Mouse (Mus musculus) erythroblast, embryonic 14.5 days (primary cell): ENCODE results near the gene Lrrc41. TPM values are rescaled to one million over a fixed set of nuclear protein-coding genes. Genes with fewer than 3 reads are reported as not detected.

Experiments
- H3K27me3 ChIP-seq: 2 replicates; pipeline ENCODE4 v1.6.1; 2012; ENCODE audit warnings: inconsistent platforms; ENCODE audit not compliant: control insufficient read depth
- H3K36me3 ChIP-seq: 2 replicates; pipeline ENCODE4 v1.6.1; 2012; ENCODE audit warnings: mild to moderate bottlenecking, inconsistent platforms; ENCODE audit not compliant: control insufficient read depth
- H3K4me1 ChIP-seq: 2 replicates; pipeline ENCODE4 v1.6.1; 2012; ENCODE audit warnings: inconsistent platforms; ENCODE audit not compliant: control insufficient read depth
- H3K4me3 ChIP-seq: replicated peaks from 2 replicates; pipeline ENCODE3; 2012; ENCODE audit warnings: moderate library complexity, mild to moderate bottlenecking, inconsistent platforms
- H3K9me3 ChIP-seq: 2 replicates; pipeline ENCODE4 v1.6.1; 2012; ENCODE audit warnings: low read length, inconsistent platforms, mixed read lengths; ENCODE audit not compliant: control insufficient read depth
- GATA1 ChIP-seq: IDR thresholded peaks from 2 replicates; pipeline ENCODE4 v1.6.1; 2012; ENCODE audit warnings: low read length, inconsistent platforms, mixed read lengths
- TAL1 ChIP-seq: IDR thresholded peaks from 3 replicates; pipeline ENCODE4 v1.6.1; 2012; ENCODE audit warnings: low read length, inconsistent platforms, mixed read lengths
- polyA plus RNA-seq: library from polyadenylated mRNA; stranded (reverse); fragments of >175 nt; gene quantifications from 2 replicates; pipeline ENCODE4 v1.2.3, GENCODE M21; 2012

Gene Lrrc41
- polyA plus RNA-seq = 0.56 and 1.2 TPM in 2 replicates

DNA sequence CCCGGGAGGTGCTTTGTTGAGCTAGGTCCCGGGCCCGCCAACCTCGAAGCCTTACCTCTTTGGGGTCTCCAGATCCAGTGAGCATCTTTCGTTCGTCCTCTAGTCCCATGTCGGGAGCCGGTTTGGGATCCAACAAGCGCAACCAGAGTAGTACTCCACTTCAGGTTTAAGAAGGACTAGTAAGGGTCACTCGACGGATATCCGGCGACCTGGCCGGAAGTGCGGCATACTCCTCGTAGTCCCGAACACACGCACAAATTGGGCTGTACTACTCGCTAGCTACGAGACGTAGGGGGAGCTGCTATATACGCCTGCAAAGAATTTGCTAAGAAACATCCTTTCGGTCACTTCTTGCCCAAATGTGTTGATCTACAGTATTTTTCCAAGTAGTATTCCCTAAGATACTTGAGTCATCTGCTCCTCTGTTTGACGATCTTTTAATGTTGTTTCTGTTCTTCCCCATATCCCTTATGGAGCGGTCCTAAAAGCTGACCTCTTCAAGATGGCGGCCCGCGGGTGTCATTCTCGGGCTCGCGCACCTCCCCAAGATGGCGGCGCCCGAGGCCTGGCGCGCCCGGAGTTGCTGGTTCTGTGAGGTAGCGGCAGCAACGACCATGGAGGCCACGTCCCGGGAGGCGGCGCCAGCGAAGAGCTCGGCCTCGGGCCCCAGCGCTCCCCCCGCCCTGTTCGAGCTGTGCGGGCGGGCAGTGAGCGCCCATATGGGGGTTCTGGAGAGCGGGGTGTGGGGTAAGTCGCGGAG is at the start of gene Lrrc41, which contains the start of gene Uqcrh:
Gene Lrrc41, plus strand, starts transcription at position 409 of the 760 bp plus-strand sequence.
Gene Uqcrh, minus strand, starts transcription at position 211 of the 760 bp plus-strand sequence.
- peaks cover 47% of the 10 kb centered on the region for H3K4me1 ChIP-seq
- no peaks in the 10 kb centered on the region for H3K9me3 ChIP-seq
- TF ChIP-seq GATA1 (no peak), TAL1 (no peak)
- no peaks in the 10 kb centered on the region for H3K27me3 ChIP-seq
- peaks cover 44% of the 10 kb centered on the region for H3K36me3 ChIP-seq
- H3K4me3 ChIP-seq = peak within 1 kb of the TSS; percentile 68

DNA sequence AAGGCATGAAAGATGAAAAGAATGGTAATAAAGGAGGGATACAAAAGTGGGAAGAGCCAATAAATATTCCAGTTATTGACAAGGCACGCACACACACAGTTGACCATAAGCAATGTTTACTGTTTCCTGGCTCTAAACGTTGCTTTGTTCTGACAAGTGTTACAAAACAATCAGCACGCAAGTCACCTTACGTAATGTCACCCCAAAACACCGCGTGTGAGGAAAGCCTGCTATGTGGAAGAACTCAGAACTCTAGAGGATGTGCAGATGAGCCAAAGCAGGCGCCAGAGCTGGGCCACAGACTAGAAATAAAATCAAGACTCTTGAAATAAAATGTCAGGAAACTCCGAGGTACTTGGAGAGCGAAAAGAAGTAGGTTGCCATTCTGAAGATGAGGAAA is 42.2 kb upstream of the Lrrc41 start:
- Histone ChIP-seq H3K4me3 (no peak overlapping the region), H3K4me1 (no peaks in the 10 kb centered on the region), H3K36me3 (peaks cover 28% of the 10 kb centered on the region), H3K27me3 (no peaks in the 10 kb centered on the region), H3K9me3 (no peaks in the 10 kb centered on the region)
- TF ChIP-seq GATA1 = no peak
- TF ChIP-seq TAL1 = no peak

DNA sequence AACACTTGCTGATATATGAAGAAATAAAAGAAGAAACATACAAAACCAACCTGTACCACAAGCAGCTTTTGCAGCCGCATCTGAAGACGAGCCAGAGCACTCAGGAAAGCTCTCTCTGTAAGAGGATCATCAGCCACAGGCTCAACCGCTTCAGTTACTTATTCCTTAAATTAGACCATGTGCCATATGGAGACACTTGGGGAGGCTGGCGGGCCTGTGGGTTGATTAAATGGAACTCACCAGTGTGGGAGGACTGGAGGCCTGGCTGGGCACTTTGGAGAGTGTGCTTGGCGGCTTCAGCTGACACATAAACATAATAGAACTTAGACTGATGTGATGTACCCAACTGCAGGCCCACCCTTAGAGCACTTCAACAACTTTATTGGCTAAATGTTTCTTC is 41.7 kb upstream of the Lrrc41 start:
- peaks cover 30% of the 10 kb centered on the region for H3K36me3 ChIP-seq
- H3K9me3 ChIP-seq = no peaks in the 10 kb centered on the region
- no peak for TF ChIP-seq TAL1
- no peak for TF ChIP-seq GATA1
- H3K4me1 ChIP-seq = no peaks in the 10 kb centered on the region
- no peaks in the 10 kb centered on the region for H3K27me3 ChIP-seq
- no peak overlapping the region for H3K4me3 ChIP-seq

DNA sequence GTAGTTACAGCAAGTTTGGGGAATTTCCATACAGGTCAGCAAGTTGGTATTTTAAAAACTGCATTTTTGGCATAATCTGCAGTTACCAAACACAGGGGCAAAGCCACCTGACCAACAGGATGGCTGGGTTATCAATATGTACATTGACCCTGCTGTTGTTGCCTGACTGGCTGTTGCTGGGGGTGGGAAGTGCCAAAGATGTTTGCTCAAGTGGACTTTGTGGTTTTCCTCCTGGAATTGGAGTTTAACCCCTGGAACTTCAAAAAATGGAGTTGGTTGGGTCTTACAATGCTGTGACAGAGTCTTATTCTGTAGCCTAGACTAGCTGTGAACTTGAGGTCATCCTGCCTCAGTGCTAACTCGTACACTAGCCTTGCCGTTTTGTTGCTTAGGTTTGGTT is 34.6 kb upstream of the Lrrc41 start:
- TF ChIP-seq TAL1 (no peak), GATA1 (no peak)
- Histone ChIP-seq H3K36me3 (peaks cover 42% of the 10 kb centered on the region), H3K27me3 (no peaks in the 10 kb centered on the region), H3K4me3 (no peak overlapping the region), H3K4me1 (no peaks in the 10 kb centered on the region), H3K9me3 (no peaks in the 10 kb centered on the region)

DNA sequence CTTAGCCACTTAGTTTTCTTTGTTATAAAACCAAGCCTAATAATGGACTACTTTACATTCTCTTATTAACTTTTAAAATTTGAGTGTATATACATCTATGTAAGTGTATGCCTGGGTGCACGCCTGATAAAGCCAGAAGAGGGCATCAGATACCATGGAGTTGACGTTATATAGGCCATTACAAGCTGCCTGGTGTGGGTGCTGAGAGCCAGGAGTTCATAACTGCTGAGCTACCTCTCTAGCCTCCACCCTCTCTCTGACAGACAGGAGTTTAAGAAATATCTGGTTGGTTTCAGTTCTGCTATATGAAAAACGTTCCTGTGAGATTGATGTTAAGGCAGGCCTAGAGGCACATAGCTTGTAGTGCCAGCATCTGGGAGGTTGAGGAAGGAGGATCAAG is 32.9 kb upstream of the Lrrc41 start:
- H3K4me3 ChIP-seq = no peak overlapping the region
- no peaks in the 10 kb centered on the region for H3K9me3 ChIP-seq
- peaks cover 40% of the 10 kb centered on the region for H3K36me3 ChIP-seq
- H3K27me3 ChIP-seq = no peaks in the 10 kb centered on the region
- TF ChIP-seq GATA1 = no peak
- no peak for TF ChIP-seq TAL1
- H3K4me1 ChIP-seq = no peaks in the 10 kb centered on the region

DNA sequence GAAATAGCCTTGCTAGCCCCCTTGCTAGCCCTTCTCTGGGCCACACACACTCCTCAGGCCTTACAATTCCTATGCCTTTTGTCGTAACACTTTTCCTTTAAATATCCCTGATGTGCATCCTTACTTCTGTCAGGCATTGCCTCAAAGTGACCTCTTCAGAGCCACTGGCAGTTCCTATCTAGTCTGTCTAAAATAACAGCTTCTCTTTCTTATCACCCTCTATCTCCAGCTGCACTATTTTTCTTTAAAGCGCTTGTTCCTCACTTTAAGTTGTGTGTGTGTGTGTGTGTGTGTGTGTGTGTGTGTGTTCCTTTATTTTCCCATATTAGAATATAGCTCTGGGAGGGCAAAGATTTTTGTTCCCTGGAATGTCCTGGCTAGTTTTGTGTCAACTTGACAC is 28.5 kb upstream of the Lrrc41 start:
- H3K4me1 ChIP-seq = peaks cover 4% of the 10 kb centered on the region
- H3K9me3 ChIP-seq = no peaks in the 10 kb centered on the region
- no peak for TF ChIP-seq TAL1
- no peak for TF ChIP-seq GATA1
- no peak overlapping the region for H3K4me3 ChIP-seq
- H3K36me3 ChIP-seq = peaks cover 35% of the 10 kb centered on the region
- H3K27me3 ChIP-seq = no peaks in the 10 kb centered on the region

DNA sequence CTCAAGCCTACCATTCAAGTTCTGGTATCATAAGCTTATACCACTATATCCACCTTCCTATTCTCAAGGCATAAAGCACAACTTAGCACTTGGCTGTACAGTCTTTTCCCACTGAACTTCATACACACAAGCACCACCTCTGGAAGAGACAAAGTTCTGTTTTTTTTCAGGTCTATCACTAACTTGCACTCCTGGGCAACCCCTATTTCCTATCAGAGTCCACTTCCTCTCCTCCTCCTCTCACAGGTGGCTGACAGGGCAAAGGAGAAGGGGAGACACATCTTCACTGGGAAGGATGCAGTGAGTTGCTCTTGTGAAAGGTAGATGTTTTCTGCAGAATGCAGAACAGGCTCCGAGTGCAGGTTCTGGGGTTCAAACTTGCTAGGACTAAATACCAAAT is 27.4 kb upstream of the Lrrc41 start:
- H3K36me3 ChIP-seq = peaks cover 30% of the 10 kb centered on the region
- peaks cover 12% of the 10 kb centered on the region for H3K4me1 ChIP-seq

DNA sequence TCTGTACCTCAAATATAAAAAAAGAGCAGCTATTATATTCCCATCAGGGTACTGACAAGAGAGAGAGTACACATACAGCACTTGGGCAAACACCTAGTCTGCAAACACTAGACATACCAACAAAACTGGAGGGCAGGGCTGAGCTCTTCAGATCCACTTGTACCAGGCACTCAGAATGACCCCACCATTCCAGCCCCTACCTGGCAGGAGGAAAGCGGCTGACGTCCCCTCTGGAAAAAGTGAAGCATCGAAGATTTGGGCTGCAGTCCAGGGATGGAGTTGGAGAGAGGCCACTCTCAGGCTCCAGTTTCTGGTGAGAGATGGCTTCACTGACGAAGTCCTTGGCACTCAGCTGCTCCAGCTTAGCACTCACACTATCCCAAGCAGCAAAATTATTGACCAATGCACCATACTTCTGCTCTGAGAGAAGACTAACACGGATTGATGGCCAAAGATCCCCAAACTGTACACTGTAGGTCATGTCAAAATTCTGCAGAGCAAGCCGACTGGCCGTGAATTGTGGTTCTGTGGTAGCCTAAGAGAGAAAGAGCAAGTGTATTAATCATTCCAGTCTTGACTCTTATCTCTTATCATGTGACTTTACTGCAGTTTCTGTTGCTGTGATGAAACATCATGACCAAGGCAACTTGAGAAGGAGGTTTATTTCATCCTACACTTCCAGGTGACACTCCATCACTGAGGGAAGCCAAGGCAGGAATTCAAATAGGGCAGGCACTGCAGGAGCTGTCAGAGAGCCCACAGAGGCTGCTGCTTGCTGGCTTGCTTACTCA is 26.7 kb upstream of the Lrrc41 start:
- no peak for TF ChIP-seq GATA1
- TF ChIP-seq TAL1 = no peak
- H3K9me3 ChIP-seq = no peaks in the 10 kb centered on the region
- peaks cover 24% of the 10 kb centered on the region for H3K36me3 ChIP-seq
- no peak overlapping the region for H3K4me3 ChIP-seq
- peaks cover 18% of the 10 kb centered on the region for H3K4me1 ChIP-seq
- H3K27me3 ChIP-seq = no peaks in the 10 kb centered on the region

More for the DNA sequence above, 27.4 kb upstream of the Lrrc41 start:
- H3K27me3 ChIP-seq = no peaks in the 10 kb centered on the region
- no peak overlapping the region for H3K4me3 ChIP-seq
- H3K9me3 ChIP-seq = no peaks in the 10 kb centered on the region
- TF ChIP-seq TAL1 = no peak
- no peak for TF ChIP-seq GATA1

DNA sequence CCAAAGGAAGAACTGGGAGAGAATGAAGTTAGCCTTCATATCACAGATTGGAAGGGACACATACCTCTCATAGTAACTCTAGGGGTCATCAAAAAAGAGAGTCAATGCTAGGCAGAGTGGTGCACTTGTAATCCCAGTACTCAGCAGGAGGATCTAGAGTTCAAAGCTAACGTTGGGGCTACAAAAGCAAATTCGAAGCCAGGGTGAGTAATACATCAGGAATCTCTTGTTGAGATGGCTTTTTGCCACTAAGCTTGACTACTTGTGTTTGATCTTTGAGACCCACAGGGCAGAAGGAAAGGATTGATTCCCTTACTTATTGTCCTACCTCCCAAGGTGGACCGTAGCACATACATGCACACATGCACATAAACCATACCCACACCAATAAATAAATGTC is 25.9 kb upstream of the Lrrc41 start:
- Histone ChIP-seq H3K9me3 (no peaks in the 10 kb centered on the region), H3K27me3 (no peaks in the 10 kb centered on the region), H3K4me3 (no peak overlapping the region), H3K4me1 (peaks cover 27% of the 10 kb centered on the region), H3K36me3 (peaks cover 19% of the 10 kb centered on the region)
- TF ChIP-seq GATA1 (no peak), TAL1 (no peak)
